Mouse (Mus musculus) left cerebral cortex, postnatal 10 days (tissue): ENCODE results near the gene 1700122O11Rik. TPM values are rescaled to one million over a fixed set of nuclear protein-coding genes. Genes with fewer than 3 reads are reported as not detected.

Experiments used
- DNase-seq, 2 experiments: peaks; one replicate each; pipeline ENCODE4 v3.0.0; 2021 to 2022; ENCODE audit warnings: low spot score in 2 of 2, mixed read lengths in 1 of 2; ENCODE audit errors: extremely low spot score in 1 of 2
- intact Hi-C: fragments of 180-260 bp; cut with DNase I; formaldehyde crosslinking; loops from one replicate; pipeline ENCODE4 v1.15.1; 2025
- total RNA-seq, 2 experiments: library from RNA; stranded (reverse); gene quantifications; 2 replicates each; pipeline ENCODE4 v1.2.3; 2021

Gene 1700122O11Rik
- total RNA-seq, 2 experiments from 2014 or later: not detected

GRCm38 (mm10) chr17:48031521-48032430 lies 6.3 kb downstream of the 1700122O11Rik start:
- intact Hi-C loops: no loop called here
- peak in 1 of 2 experiments; percentile 59 for DNase-seq

GRCm38 (mm10) chr17:48029241-48029640 lies 8.9 kb downstream of the 1700122O11Rik start:
- intact Hi-C loops: no loop called here
- DNase-seq: no peak

GRCm38 (mm10) chr17:48028250-48028649 lies 9.8 kb downstream of the 1700122O11Rik start:
- DNase-seq: no peak
- intact Hi-C loops: no loop called here

GRCm38 (mm10) chr17:48027677-48028076 lies 10.4 kb downstream of the 1700122O11Rik start:
- DNase-seq: peak in 1 of 2 experiments; percentile 63

GRCm38 (mm10) chr17:48027019-48027418 lies 11.1 kb downstream of the 1700122O11Rik start:
- no peak for DNase-seq
- intact Hi-C loops: no loop called here

More at GRCm38 (mm10) chr17:48027677-48028076, 10.4 kb downstream of the 1700122O11Rik start:
- intact Hi-C loops: no loop called here

- DNase-seq: no peak
- intact Hi-C loops: no loop called here
Measured at GRCm38 (mm10) chr17:48024045-48024444, 14.0 kb downstream of the 1700122O11Rik start.

- intact Hi-C loops: no loop called here
- no peak for DNase-seq
Measured at GRCm38 (mm10) chr17:48019585-48019984, 18.5 kb downstream of the 1700122O11Rik start.

GRCm38 (mm10) chr17:48016566-48016965 lies 21.5 kb downstream of the 1700122O11Rik start:
- intact Hi-C loops: no loop called here
- no peak for DNase-seq

GRCm38 (mm10) chr17:48012561-48012960 lies 25.5 kb downstream of the 1700122O11Rik start:
- intact Hi-C loops: no loop called here
- DNase-seq: no peak

GRCm38 (mm10) chr17:48011105-48011504 lies 27.0 kb downstream of the 1700122O11Rik start:
- no peak for DNase-seq
- intact Hi-C loops: no loop called here

- DNase-seq: no peak
- intact Hi-C loops: no loop called here
Measured at GRCm38 (mm10) chr17:48010283-48010682, 27.8 kb downstream of the 1700122O11Rik start.

GRCm38 (mm10) chr17:48005816-48006215 lies 32.3 kb downstream of the 1700122O11Rik start:
- DNase-seq: no peak
- intact Hi-C loops: no loop called here

GRCm38 (mm10) chr17:48005091-48005490 lies 33.0 kb downstream of the 1700122O11Rik start:
- intact Hi-C loops: no loop called here
- DNase-seq: no peak

GRCm38 (mm10) chr17:48004619-48005018 lies 33.5 kb downstream of the 1700122O11Rik start:
- intact Hi-C loops: no loop called here

GRCm38 (mm10) chr17:48002486-48002885 lies 35.6 kb downstream of the 1700122O11Rik start:
- intact Hi-C loops: no loop called here

More at GRCm38 (mm10) chr17:48004619-48005018, 33.5 kb downstream of the 1700122O11Rik start:
- no peak for DNase-seq

GRCm38 (mm10) chr17:48001586-48002361 lies 36.3 kb downstream of the 1700122O11Rik start:
- intact Hi-C loops: no loop called here
- DNase-seq: peak in 1 of 2 experiments; percentile 47

More at GRCm38 (mm10) chr17:48002486-48002885, 35.6 kb downstream of the 1700122O11Rik start:
- no peak for DNase-seq

GRCm38 (mm10) chr17:48001157-48001556 lies 36.9 kb downstream of the 1700122O11Rik start:
- DNase-seq: no peak
- intact Hi-C loops: no loop called here

GRCm38 (mm10) chr17:47999812-48000211 lies 38.3 kb downstream of the 1700122O11Rik start:
- no peak for DNase-seq
- intact Hi-C loops: no loop called here

- intact Hi-C loops: no loop called here
- DNase-seq: no peak
Measured at GRCm38 (mm10) chr17:47999403-47999802, 38.7 kb downstream of the 1700122O11Rik start.
